Mouse (Mus musculus): ENCODE results near the gene Nck1.
A peak's percentile ranks its signal among the peaks of the same experiment; 100 is the strongest.

The Nck1 gene

DNA sequence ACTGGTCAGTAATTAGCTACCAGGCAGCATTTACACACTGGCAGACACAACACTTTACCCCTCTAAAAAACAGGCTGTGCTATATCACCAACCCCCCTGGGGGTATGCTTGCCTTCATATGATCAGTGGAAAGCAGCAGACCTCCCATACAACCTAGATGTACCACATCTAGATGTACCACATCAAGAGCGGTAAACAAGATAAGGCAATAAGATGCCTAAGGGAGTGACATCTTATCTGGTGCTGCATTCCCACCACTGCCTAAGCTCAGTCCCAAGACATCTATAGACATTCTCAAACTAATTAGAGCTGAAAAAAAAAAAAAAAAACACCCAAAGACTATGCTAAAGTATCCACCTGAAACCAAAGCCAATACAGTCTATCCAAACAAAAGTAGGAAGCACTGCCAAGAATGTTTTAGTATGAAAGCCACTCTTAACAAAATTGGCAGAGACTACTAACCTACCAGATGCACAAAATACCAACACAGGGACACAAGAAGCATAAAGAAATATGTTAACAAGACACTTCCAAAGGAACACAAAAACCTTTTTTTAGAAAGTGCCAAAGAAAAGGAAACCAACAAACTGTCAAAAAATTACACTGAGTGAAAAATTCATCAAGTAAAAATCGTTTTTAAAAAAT lies 10.2 kb downstream of the Nck1 start:
- DNase-seq (ENCODE audit: low read depth, low spot score), result peak; percentile 59

GRCm38 (mm10) chr9:100534686-100535085 lies 11.2 kb downstream of the Nck1 start:
- DNase-seq (ENCODE audit: low read depth, low spot score), result no peak

GRCm38 (mm10) chr9:100532847-100533505 lies 13.0 kb downstream of the Nck1 start:
- no peak for DNase-seq (ENCODE audit: low read depth, low spot score)

DNA sequence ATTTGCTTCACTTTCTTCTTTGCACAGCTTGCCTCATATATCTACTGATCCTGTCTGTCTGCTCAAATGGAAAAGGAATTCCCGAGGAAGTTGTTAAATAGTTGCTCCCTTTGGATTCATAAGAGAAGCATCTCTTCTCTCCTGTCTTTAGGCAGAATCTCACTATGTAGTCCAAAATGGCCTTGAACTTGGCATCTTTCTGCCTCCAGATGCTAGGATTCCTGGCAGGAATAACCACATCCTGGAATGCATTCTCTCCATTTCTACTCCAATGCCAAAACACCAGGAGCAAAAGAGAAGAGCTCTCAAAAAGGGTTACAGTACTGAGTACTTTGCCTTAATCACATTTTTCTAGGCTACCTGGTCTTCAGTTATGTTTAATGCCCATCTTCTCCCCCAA lies 14.6 kb downstream of the Nck1 start:
- DNase-seq (ENCODE audit: low read depth, low spot score), result peak; percentile 27

DNA sequence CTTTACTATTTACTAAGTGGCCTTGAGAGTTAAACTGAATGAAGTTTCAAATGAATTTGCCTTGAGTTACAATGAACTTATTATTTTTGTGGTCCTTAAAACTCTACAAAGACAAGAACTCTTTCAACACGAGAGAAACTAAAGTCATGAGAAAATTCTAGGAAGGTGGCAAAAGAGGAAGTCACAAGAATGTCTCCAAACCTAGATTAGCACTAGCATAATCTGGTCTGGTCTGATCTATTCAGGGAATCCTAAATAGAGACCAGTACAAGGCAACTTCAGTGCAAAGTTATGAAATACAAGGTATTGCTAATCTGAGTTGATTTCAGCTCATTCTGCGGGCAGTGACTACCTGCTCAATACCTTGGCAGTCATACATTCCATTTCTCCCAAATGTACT lies 20.7 kb downstream of the Nck1 start:
- no peak for DNase-seq (ENCODE audit: low read depth, low spot score)

GRCm38 (mm10) chr9:100522029-100522428 lies 23.9 kb downstream of the Nck1 start:
- no peak for DNase-seq (ENCODE audit: low read depth, low spot score)

DNA sequence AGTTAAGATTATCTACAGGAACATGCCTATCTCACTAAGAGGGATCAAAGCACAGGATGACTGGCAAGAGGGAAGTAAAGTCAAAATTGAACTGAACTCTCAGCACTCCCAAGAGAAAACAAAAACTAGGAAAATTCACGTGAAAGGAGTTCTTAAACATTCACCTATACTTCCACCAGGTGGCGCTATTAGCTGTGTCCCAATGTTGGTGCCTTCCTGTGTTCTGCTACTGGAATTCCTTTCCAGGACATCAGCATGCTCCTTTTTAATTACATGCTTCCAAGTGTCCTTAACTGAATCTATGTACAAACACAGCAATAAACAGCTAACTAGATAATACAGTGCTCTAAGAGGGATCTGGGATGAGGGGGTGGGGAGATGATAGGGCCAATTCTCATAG lies 25.3 kb downstream of the Nck1 start:
- DNase-seq (ENCODE audit: low read depth, low spot score), result peak; percentile 84

DNA sequence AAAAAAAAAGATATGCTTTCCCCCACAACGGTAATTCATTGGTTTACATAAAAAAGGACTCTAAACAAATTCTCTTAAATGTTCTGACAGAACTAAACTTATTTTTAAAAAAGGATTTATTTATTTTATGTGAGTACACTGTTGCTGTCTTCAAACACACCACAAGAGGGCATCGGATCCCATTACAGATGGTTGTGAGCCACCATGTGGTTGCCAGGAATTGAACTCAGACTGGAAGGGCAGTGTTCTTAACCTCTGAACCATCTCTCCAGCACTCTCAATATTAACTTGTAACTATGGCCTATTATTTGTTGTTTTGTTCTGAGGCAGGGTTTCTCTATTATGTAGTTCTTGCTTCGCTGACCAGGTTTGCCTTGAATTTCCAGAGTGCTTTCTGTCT lies 25.9 kb downstream of the Nck1 start:
- DNase-seq (ENCODE audit: low read depth, low spot score), result peak; percentile 17

- DNase-seq (ENCODE audit: low read depth, low spot score), result no peak
These were observed 38.4 kb downstream of the Nck1 start for GRCm38 (mm10) chr9:100507581-100507980.

- no peak for DNase-seq (ENCODE audit: low read depth, low spot score)
These were observed 39.3 kb downstream of the Nck1 start for GRCm38 (mm10) chr9:100506652-100507051.

- DNase-seq (ENCODE audit: low read depth, low spot score), result peak; percentile 62
These were observed 40.4 kb downstream of the Nck1 start for GRCm38 (mm10) chr9:100505498-100505897.

GRCm38 (mm10) chr9:100493611-100494261 lies 52.2 kb downstream of the Nck1 start:
- peak; percentile 41 for DNase-seq (ENCODE audit: low read depth, low spot score)

GRCm38 (mm10) chr9:100491424-100491823 lies 54.5 kb downstream of the Nck1 start:
- DNase-seq (ENCODE audit: low read depth, low spot score), result no peak

DNA sequence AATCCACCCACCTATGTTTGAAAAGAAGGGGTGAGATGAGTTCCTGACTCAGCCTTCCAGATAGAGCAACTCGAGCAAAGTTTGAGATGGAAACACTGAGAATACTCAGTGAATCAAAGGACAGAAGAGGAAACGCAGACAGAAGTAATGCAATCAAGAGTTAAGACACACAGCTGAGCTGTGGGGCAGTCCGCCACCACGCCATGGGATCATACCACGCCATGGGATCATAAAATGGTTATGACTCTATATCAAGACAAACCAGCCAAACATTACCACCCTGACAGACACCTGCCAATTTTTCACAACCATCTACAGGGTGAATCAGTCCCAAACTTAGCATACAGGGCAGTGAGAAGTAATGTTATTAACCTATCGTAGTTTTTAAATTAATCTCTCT lies 57.0 kb downstream of the Nck1 start:
- DNase-seq (ENCODE audit: low read depth, low spot score), result peak; percentile 26

- DNase-seq (ENCODE audit: low read depth, low spot score), result no peak
These were observed 57.7 kb downstream of the Nck1 start for GRCm38 (mm10) chr9:100488056-100488713.

DNA sequence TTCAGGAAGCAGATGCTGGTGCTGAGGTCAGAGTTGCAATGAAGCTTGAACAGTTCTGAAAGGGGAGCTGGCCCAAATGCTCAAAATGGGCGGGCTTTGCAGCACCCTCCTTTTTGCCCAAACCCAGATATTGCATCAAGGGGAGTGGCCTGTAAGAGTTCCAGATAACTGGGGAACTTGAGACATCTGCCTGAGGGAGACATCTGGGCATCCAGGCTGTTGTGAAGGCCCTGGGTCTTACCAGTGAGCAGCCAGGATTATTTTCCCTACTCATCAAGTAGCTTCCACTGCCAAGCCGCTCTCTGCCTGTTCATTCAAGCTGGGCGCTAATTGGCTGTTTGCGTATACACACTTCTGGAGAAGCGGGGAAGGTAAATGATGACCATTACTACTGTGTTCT lies 59.5 kb downstream of the Nck1 start, which contains the start of gene Il20rb:
TSS of gene Il20rb (minus strand) at position 358 of the 400 bp plus-strand sequence.
- DNase-seq (ENCODE audit: low read depth, low spot score), result no peak

GRCm38 (mm10) chr9:100483318-100483717 lies 62.6 kb downstream of the Nck1 start:
- no peak for DNase-seq (ENCODE audit: low read depth, low spot score)

- DNase-seq (ENCODE audit: low read depth, low spot score), result no peak
These were observed 64.3 kb downstream of the Nck1 start for GRCm38 (mm10) chr9:100481626-100482025.

DNA sequence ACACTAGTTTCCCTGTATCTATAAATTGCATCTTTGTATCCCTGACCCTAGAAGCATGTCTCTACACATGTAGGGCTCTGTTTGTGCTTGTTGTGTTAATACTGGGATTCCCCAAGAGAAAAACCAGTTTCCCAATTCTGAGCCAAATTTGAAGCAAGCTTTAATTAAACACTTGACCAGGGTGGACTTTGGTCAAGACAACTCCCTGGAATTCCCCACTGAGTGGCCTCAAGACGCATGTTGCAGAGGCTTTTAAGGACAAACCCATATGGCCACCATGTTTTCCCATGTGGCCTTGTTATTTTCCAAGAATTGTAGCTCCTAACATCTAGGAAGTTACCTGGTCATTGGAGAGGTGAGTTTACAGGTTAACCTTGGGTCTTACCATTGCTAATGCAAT lies 71.9 kb downstream of the Nck1 start:
- no peak for DNase-seq (ENCODE audit: low read depth, low spot score)

DNA sequence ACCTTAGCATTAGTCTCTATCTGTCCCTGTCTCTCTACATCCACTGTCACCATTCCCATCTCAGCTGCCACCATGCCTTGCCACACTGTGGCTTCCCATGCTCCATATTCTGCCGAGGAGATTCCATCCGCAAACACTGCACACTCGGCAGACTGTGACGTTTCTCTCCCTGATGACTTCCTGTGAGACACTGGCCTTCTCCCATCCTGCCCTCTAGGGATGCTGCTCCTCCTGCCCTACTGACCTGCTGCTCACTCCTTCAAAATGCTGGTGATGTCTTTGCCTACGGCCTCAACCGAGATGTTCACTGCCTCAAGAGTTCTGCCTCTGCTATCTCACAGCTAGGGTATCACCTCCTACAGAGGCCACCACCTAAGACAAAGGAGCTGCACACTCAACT lies 72.6 kb downstream of the Nck1 start:
- DNase-seq (ENCODE audit: low read depth, low spot score), result no peak

DNA sequence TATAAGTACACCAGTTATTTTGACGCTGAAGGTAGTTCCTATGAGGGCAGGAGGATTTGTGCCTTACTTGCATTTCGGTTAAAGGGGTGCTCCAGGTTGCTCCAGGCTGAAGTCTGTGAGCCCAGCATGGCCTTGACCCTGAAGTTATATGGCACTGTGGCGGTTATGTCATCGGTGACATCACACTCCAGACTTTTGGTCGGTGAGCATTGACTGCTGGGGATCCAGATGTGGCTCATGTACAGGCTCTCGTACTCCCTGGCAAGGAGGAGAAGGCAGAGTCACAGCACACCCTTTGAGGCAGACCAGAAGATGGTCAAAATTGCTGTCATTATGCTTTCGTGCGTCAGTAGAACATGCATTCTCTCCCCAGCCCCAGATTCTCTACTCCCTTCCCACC lies 73.0 kb downstream of the Nck1 start:
- DNase-seq (ENCODE audit: low read depth, low spot score), result no peak

GRCm38 (mm10) chr9:100471605-100471953 lies 74.4 kb downstream of the Nck1 start:
- DNase-seq (ENCODE audit: low read depth, low spot score), result no peak

Measured in brain, adult 2 months (tissue).